Mouse (Mus musculus) thymus, postnatal 25 days (tissue): Measurements from ENCODE around the gene Marc2.

Source experiments
- DNase-seq: peaks from one replicate; pipeline ENCODE4 v3.0.0; 2022

Marc2 gene

DNA sequence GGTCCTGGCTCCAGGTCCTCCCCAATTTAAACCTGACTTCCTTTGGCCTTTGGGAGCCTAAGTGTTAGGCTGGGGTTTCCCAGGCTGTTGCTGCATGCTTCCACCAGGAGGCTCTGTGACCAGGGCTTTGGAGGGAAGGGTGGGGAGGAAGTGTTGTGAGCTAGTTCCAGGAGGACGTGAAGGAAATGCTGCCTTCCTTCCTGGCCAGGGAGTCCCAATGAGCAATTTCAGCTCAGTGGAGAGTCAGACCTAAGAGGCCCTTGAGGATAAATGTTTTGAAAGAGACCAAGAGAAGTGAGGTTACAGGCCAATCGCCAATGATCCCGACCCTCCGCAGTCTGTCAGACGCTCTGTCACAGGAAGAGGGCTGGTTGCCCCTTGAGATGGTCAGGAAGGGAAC lies 7.1 kb upstream of the Marc2 start:
- DNase-seq = peak; percentile 72

DNA sequence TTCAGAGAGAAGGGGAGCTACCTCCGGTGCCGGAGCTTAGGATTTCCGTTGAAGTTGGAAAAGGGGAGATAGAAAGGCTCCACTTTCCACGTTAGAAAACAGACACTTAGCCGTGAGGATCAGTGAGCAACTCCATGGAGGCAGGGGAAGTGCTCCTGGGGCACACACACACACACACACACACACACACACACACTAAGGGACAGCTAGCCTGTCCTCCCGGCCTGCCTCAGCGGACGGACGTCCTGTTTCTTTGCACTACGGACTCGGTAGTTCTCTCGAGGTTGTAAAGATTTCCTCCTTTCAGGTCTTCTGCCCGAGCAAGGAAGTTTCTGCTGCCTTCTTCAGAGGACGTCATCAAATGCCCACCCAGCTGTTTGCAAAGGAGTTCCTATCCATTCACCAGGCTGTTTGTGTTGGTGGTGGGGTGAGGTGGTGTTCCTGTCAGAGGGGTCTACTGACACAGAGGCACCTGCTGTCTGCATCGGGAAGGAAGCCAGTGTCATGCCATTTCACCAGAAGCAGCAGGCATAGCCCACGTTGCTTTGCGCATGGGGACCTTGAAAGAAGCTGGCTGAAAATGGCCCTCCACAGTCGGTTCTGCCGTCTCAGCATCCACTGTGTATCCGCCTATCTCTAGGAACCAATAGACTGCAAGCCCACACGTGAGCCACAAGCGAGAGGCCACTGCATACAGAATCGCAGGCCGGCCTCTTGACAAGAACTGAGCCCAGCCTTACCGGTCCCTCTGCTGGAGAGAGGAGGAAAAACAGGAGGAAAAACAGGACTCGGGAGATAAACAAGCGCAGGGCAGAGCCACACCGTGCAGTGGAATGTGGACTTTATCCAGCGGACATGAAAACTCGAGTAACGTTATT lies 5.7 kb upstream of the Marc2 start:
- DNase-seq = peak; percentile 49

DNA sequence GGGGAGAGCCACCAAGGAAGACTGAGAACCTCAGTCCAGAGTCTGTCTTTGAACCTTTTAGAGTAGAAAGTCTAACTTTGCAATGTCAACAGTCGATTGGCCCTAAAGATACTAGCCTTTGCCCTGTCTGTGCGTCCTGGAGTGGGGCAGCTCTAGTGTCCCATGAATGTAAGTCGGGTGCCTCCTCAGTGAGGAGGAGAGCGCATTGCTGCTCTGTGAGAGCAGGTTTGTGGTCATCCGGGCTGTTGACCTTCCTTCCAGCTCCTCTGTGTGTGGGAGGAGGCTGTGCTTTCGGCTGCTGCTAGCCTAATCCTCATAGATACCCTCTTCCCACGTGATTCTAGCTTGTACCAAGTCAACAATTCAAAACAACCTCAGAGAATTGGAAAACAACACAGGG lies 4.9 kb upstream of the Marc2 start:
- no peak for DNase-seq

DNA sequence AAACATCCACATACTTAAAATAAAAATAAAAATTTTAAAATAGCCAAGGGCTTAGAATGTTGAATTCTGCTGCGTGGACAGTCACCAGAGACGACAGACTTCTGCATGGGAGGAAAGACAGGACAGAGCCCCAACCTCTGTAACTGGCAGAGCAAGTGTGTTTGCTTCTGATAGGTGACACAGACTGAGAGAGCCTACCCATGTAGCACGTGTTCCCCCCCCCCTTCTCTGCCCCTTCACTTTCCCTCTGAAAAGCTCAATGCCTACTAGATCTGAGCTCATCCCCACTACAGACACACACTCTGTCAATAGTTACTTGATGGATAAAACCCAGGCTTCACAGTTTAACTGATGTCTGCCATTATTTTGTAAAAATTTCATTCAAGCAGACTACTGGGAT lies 722 bp upstream of the Marc2 start:
- DNase-seq = no peak

DNA sequence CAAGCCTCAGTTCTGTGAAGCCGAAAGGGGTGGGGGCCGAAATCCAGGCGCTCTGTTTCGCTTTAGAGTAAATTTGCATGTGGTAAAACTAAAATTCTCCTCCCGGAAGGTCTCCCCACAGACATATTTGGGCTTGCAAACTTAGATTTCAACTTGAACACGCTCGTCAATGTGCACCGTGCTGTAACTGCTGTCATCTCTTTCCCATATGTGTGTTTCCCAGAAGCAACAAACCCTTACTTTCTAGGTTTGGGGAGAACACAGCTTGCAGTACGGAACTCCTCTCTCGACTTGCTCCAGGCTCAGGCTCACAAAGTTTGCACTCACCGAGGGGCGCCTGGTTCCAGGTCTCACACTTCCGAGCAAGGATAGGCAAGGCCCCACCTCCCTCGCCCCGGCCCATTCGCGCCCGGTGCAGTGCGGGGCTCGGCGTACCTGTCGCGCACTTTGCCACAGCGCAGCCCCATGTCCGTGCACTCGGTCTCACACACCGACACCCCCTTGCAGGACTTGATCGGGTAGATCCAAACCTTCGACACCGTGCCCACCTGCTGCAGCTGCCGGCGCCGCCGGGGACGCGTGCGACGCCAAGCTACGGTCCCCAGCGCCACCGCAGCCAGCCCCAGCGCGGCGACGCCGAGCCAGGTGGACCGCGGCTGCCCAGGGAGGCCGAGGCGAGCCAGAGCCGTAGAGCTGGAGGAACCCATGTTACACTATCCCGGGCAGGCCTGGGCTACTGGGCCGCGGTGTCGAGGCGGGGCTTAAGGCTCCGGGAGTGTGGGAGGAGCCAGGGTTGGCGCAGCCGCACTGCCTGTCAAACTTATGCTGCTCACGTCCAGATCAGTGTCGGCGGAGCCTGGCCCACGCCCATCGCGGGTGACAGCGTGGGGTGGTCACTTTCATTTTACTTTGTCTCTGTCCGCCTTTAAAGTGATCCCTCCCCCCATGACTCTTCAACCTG lies 860 bp downstream of the Marc2 start:
- peak; percentile 88 for DNase-seq

DNA sequence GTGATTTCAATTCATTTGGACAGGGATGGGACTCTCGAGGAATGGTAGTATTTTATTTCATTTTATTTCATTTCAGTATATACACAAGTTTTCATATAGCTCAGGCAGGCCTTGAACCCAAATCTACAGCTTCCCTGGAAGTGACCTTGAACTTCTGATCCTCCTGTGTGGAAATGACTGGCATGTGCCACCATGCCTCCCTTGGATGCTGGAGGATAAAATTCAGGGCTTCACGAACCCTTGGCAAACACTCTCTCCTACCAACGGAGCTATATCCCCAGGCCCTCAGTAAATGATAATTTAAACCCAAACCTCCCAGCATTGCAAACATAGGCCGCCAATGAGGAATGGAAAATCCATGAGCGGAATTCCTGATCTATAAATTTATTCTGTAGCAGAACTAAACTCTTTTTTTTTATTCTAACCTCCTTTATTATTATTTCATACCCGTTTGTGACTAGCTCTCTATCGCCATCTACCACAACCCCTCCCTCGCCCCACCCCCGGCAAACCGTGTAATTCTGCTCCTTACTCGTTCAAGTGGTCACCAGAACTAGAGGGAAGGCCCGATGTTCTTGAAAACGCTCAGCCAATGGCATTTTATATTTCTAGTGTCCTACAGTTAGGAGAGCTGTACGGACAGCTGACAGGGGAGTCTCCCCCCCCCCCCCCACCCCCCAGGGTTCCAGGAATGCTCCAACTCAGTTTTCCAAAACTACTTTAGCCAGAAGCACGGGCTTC lies 1.8 kb downstream of the Marc2 start:
- DNase-seq = peak; percentile 20

DNA sequence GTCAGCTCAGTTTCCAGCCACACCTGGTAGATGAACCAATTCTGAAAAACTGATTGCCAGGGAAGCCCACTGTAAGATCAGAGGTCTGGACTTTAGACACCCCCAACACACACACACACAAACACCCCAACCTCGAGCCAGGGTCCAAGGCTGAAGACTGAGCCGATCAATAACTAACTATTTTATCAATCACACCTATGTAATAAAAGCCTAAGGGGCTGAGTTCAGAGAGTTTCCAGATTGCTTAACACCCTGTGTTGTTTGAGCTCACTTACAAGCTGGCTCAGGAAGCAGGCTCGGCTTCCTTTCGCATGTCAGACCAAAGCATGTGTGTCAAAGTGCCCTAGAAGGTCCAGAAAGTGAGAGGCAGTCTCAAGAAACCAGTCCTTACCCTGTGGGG lies 8.6 kb downstream of the Marc2 start:
- no peak for DNase-seq

DNA sequence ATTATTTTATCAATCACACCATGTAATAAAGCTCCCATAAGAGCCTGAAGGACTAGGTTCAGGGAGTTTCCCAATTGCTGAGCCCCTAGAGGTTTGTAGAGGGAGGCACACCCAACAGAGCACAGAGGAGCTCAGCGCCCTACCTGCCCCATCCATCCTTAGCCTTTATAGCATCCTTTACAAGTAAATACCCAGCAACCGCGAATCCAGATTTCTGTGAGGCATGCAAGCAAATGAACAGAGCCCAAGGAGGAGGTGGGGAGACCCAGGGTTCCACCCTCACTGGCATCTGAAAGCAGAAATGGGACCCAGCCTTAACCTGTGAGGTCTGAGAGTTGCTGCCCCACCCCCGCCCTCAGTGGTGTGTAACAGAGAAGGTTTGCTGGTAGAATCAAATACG lies 9.9 kb downstream of the Marc2 start:
- no peak for DNase-seq

DNA sequence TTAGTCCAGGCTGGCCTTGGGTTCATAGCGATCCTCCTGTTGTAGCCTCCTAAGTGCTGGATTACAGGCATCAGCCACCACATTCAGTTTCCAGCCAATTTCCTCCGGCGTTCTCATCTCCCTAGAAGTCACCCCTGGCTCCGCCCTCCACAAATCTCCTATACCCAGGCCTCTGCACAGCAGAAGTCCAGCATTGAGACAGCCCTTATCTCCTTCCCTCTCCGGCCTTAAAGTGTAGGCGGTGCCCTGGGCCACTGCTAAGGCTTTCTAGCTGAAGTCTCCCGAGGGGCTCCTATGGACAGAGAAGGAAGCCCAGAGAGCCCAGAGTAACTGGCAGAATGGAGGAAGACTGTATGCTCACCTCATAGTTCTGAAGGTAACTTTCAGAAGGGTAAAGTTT lies 12.8 kb downstream of the Marc2 start:
- no peak for DNase-seq

DNA sequence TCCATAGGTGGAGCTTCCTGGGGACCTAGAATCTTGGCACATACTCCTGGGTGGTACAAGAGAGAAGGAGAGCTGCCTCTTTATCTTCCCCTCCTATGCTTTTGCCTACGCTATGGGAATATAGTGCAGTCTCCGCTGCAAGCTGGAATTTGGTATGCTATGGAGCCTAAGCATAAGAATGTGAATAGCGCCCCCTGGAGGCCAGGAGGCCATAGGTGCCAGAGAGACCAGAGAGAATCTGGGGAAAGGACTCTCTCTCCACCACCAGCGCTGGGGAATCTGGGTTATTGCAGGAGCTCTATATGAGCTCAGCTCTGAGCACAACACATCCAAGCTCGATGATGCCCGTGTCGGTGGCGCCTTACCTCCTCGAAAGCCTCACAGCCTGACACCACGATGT lies 14.0 kb downstream of the Marc2 start:
- no peak for DNase-seq

DNA sequence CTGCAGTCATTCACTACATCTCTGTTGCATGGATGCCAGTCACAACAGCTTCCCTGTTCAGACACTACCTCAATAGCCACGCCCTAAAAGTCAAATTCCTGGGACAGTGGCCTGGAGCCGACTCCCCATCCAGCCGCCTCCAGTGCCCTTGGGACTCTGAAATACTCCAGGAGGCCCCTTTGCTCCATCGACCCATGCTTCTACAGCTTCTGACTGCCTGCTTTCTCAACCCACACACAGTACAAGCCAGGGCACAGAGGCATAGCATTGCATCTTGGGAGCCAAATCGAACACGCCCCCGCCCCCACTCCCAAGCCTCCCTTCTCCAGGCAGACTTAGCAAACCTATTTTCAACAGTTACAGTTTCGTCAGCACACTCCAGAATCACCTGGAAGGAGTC lies 16.4 kb downstream of the Marc2 start:
- no peak for DNase-seq

DNA sequence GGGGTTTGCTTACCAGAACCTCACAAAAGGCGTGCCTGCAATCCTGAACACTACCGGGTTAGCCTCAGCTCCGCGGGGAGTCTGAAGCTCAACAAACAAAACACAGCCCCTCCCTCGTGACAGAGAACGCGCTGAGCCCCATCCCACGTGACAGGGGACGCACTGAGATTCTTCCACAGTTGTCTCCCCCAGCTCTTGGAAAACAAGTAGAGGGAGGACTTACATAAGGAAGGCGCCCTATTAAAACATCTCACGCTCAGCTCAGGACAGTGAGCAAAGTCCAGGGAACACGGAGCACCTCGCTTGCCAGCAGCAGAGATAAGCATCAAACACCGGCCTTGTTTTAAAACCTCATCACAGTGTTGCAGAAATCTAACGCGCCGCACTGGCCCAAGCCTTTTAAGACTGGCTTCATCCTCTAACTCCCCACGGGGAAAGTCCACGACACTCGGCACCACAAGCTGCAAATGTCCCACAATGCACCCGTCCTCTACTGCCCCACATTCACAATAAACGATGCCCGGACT lies 19.0 kb downstream of the Marc2 start:
- DNase-seq = no peak

DNA sequence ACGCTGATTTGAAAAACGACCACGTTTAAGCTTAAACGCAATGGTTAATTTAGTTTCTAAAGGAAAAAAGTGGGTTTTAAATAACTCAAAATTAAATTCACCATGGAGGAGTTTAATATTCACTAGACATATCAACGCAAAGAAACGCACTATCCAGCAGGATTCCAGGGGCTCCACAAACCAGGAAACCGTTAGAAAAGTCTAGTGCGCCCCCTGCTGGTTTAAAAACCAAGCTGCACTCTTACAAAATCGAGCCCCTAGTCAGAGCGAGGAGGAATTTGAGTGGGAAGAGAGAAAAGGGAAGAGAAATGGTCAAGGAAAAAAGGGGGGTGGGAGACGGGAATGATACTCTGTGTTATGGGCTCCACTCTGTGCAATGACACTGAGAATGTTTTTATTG lies 21.2 kb downstream of the Marc2 start:
- no peak for DNase-seq

DNA sequence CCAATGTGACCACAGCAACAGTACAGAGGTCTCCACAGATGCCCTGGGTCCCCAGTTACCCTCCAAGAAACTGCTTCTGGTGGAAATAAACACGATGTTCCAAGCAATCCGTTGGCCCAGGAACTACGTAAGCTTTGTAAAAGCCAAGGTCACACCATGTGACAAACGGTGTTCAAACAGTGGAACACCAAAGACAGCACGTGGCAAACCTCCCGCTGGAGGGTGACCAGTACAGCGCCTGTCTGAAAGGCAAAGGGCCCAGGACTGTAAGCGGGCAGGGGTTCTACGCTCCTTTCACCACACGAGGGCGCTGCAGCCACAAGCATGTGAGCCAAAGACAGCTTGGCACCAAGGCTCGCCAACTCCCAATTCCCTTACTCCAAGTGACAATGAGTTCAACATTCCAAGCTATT lies 21.8 kb downstream of the Marc2 start:
- DNase-seq = peak; percentile 76

DNA sequence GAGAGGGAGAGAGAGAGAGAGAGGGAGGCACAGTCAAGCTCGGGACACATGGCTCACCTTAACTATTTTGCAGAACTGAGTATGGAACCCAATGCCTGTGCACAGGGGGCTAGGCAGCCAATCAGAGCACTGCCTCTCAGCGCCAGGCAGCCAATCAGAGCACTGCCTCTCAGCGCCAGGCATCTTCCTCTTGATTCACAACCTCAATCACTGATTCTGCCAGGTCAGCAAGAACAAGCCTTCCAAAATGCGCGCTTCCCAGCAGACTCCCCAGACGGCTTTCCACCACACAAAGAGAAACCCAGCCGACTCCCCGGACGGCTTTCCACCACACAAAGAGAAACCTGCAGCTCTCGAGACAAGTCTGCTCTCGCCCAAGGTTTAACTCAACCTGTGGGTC lies 23.6 kb downstream of the Marc2 start:
- DNase-seq = no peak

DNA sequence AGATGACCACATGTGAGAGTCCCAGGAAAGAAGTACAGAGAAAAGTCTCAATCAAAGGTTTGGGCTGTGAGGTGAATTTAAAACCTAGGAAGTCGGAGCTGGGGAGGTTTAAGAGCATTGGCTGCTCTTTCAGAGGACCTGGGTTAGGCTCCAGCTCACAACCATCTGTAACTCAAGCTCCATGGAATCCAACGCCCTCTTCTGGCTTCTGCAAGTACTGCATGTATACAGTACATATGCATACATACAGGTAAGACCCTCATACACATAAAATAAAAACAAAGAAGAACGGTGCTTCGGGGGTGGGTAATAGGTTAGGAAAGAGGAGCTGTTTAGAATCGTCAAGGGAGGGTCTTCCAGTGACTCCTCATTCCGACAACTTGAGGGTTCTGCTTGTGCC lies 28.5 kb downstream of the Marc2 start:
- DNase-seq = no peak

DNA sequence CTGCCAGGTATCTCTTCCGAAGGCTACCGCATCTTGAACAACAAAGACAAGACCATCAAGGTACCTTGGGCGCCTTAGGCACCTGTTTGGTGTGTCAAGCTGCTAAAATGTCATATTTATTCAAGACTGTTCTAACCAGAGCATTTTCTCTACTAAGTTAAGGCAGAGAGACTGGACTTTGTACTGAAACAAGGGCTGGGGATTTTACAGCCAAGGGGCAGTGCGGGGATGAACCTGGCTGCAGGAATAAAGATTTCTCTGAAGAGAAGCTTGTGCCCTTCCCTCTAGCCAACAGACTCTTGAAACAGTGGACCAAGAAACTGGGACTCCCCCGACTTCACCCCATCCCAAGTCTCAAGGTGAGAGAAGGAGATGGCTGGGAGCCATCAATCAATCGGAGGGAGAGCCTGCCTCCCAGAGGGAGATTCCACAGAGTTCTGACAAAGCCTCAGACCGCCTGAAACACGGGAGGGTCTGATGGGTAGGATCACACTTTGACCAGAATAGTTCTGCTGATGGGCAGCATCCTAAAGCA lies 34.5 kb downstream of the Marc2 start:
- no peak for DNase-seq

DNA sequence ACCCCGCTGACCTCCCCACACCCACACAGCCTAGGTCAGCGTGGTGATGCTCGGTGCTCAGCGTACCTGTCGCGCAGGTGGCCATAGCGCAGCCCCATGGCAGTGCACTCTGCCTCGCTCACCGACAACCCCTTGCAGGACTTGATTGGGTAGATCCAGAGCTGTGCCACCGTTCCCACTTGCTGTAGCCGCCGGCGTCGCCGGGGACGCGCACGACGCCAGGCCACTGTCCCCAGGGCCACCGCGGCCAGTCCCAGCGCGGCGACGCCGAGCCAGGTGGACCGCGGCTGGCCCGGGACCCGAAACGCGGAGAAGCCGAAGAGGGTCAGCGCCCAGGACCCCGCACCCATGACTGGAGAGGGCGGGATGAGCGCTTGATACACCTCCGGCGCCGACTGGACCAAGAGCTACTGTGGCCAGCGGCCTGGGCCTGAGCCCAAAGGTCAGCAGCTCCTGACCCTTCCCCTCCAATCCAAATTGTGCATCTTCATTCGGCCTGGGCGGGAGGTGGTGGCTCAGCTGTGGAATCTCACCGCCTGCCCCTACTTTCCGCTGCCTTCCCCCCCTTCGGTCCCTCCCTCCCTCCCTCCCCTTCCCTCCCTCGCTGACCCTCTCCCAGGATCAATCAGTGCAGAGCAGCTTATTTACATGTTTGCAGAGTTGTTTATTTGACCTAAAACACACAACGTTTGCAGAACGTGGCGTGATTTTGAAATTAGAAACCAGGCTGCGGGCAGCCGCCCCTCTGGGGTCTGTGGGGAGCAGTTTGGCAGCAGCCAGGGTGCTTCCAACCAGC lies 35.3 kb downstream of the Marc2 start, which contains the start of gene Marc1:
Marc1 (minus strand) TSS at position 534 of the 796 bp plus-strand sequence.
- DNase-seq = no peak

DNA sequence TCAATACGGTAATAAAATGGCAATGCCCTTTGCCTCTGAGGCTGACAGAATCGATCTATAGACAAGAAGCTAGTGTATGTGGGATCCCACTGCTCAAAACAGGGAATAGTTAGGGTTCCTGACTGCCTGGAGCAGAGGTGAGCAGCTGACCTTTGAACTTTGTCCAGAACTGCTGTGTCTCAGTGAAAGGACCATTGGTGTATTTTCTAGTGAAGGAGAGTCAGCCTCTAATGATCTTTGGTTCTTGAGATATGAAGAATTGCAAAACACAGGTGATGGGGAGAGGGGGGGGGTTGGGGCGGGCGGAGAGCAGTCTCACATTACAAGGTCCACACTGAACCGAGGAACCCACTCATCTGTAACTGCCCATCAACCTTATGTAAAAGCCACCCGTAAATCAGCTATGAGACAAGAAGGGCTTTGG lies 36.7 kb downstream of the Marc2 start:
- no peak for DNase-seq

DNA sequence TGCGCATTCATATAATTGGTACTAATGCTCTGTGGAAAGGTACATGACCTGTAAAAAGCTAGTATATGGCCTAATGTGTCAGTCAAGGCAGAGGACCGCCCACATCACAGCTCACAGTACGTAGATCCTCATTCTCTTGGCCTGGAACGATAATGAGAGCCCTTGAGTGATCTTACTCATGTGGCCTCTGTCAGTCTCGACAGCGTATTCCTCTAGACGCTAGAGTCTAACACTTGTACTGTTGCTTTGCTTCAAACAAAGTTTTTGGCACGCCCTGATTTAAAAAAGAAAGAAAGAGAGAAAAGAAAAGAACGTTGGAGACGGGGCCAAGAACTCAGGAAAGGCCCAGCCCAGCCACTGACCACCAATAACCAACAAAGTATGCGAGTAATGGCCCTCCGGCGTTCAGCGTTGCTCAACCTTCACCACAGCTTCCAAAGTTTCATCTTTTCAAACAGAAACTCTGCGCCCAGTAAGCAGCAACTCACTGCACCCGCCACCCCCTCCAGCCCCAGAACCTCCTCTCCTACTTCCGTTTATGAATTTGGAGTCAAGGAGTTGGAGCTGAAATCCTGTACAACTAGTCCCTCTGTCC lies 37.7 kb downstream of the Marc2 start:
- DNase-seq = no peak
